10 mouse cellular contexts compared by ENCODE assay signal in the genomic region with DNA sequence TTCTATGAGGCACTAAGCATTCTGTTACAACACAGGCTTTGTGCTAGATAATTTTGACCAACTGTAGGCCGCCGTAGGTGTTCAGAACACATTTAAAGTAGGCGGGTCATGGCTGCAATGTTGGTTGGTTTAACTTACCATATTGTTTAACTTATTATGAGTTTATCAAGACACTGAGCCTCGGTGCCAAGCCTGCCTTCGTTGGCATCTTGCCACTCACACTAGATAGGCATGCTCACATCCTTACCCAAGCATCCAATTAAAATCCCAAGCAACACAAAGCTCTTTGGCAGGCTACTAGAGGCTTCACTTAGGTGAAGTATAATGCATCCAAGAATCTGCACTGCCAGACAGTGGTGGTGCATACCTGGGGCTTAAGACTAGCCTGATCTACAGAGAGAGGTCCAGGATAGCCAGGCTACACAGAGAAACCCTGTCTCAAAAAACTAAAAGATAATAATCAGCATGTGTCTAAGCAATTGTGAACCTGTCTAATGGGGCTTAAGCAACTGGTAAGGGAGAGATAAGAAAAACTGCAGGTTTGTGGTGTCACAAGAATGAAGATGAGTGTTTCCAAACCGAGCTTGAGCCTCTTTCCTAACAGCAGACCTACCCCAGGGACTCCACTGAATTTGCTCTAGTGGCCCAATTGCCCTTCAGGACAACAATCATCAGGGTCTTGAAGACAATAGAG. TPM values are rescaled to one million over a fixed set of nuclear protein-coding genes. Genes with fewer than 3 reads are reported as not detected.
DNase-seq lines count a peak whose midpoint lies in the region; ATAC-seq lines count a peak whose summit lies in the region.
"Had no signal": no experiment of that assay in that cellular context is flagged by ENCODE, and none has a peak within 500 bp of the region (broad histone marks: within the 10 kb centered on the region; RNA-seq: fewer than 3 reads in every experiment).

No protein-coding gene starts in this region.

- peak; percentile 63 to 69 for DNase-seq in frontal cortex, adult 2 months (ENCODE audit: extremely low spot score in 1 of 2, low spot score in 1 of 2)
- no peak for DNase-seq in frontal cortex, postnatal 10 days (ENCODE audit: low spot score in 2 of 2)
- peak; percentile 69 for DNase-seq in retina, postnatal 1 day
- DNase-seq in retina, embryonic 14.5 days (ENCODE audit: low spot score), result no peak
- DNase-seq in layer of hippocampus, adult 9-11 months, result peak; percentile 81
- peak; percentile 50 for DNase-seq in right cerebral cortex, postnatal 25 days
- DNase-seq in frontal cortex, postnatal 25 days (ENCODE audit: low spot score in 2 of 2), result no peak
- DNase-seq: B cell, adult 2 months; thymus, postnatal 4 days had no signal

- ATAC-seq in inflammation-experienced regulatory T-cells, adult 6 months, result no peak

RNA-seq across cellular contexts. Expression of a gene that starts 17.6 kb away (rescaled TPM):
- polyA plus RNA-seq in frontal cortex, adult 2 months (2012; rRNA removed), result 123 and 124 TPM in 2 replicates
- under 1 TPM; 0.20 to 0.90 (median 0.68) TPM for polyA plus RNA-seq in inflammation-experienced regulatory T-cells, adult 6 months (2017; shearing (Covaris generic))

Comparison
In these comparisons a context has a peak if more than half of its experiments do, and no peak if none do; other contexts are left out.
1. DNase-seq: peak in frontal cortex, adult 2 months (2 of 2), retina, postnatal 1 day (single experiment), layer of hippocampus, adult 9-11 months (single experiment) and right cerebral cortex, postnatal 25 days (single experiment); none in frontal cortex, postnatal 10 days (0 of 2), retina, embryonic 14.5 days (single experiment) and frontal cortex, postnatal 25 days (0 of 2).
2. RNA of a gene that starts 17.6 kb away (polyA plus RNA-seq): 123 to 124 TPM in frontal cortex, adult 2 months; 0.20 to 0.90 TPM in inflammation-experienced regulatory T-cells, adult 6 months; every median in the first group is over 10 times any median in the second.